Mouse (Mus musculus): ENCODE data around the gene Rnf212b. TPM values are rescaled to one million over a fixed set of nuclear protein-coding genes. Genes with fewer than 3 reads are reported as not detected.

Gene Rnf212b
- polyA plus RNA-seq, 1 experiment from 2014 or later: not detected

- H3K9ac ChIP-seq (ENCODE audit: low read length): no peak overlapping the region
- no peak overlapping the region for H3K27ac ChIP-seq (ENCODE audit: low read length)
- H3K4me3 ChIP-seq (replicated peaks; ENCODE audit: low read length): no peak overlapping the region
- H3K9me3 ChIP-seq (replicated peaks; ENCODE audit: control insufficient read depth, low read length): no peaks in the 10 kb centered on the region
- 86% methylated on average over 3 of the region's 3 CpGs for WGBS
- H3K4me1 ChIP-seq (ENCODE audit: control insufficient read depth, insufficient read depth, low read length): no peaks in the 10 kb centered on the region
- ATAC-seq (ENCODE audit: insufficient read depth, low FRiP score): no peak
- H3K27me3 ChIP-seq (ENCODE audit: control insufficient read depth, insufficient read depth, low read length): no peaks in the 10 kb centered on the region
- H3K4me2 ChIP-seq (ENCODE audit: low read depth, low read length): no peak overlapping the region
- no peaks in the 10 kb centered on the region for H3K36me3 ChIP-seq (ENCODE audit: control insufficient read depth, insufficient read depth, low read length)
Measured at GRCm38 (mm10) chr14:54809668-54810033, 4.3 kb upstream of the Rnf212b start.

- no peak for ATAC-seq (ENCODE audit: insufficient read depth, low FRiP score)
- no peaks in the 10 kb centered on the region for H3K4me1 ChIP-seq (ENCODE audit: control insufficient read depth, insufficient read depth, low read length)
- no peak overlapping the region for H3K4me2 ChIP-seq (ENCODE audit: low read depth, low read length)
- 52% methylated on average over 3 of the region's 3 CpGs for WGBS
- H3K36me3 ChIP-seq (ENCODE audit: control insufficient read depth, insufficient read depth, low read length): no peaks in the 10 kb centered on the region
- H3K9me3 ChIP-seq (replicated peaks; ENCODE audit: control insufficient read depth, low read length): no peaks in the 10 kb centered on the region
- no peak overlapping the region for H3K4me3 ChIP-seq (replicated peaks; ENCODE audit: low read length)
- H3K27ac ChIP-seq (ENCODE audit: low read length): no peak overlapping the region
- no peak overlapping the region for H3K9ac ChIP-seq (ENCODE audit: low read length)
- no peaks in the 10 kb centered on the region for H3K27me3 ChIP-seq (ENCODE audit: control insufficient read depth, insufficient read depth, low read length)
Measured at GRCm38 (mm10) chr14:54815737-54816136, 1.8 kb downstream of the Rnf212b start.

- Histone ChIP-seq H3K4me3 (replicated peaks; ENCODE audit: low read length) (no peak overlapping the region), H3K9me3 (replicated peaks; ENCODE audit: control insufficient read depth, low read length) (no peaks in the 10 kb centered on the region), H3K36me3 (ENCODE audit: control insufficient read depth, insufficient read depth, low read length) (no peaks in the 10 kb centered on the region), H3K27ac (ENCODE audit: low read length) (no peak overlapping the region), H3K27me3 (ENCODE audit: control insufficient read depth, insufficient read depth, low read length) (no peaks in the 10 kb centered on the region), H3K4me1 (ENCODE audit: control insufficient read depth, insufficient read depth, low read length) (no peaks in the 10 kb centered on the region), H3K4me2 (ENCODE audit: low read depth, low read length) (no peak overlapping the region), H3K9ac (ENCODE audit: low read length) (no peak overlapping the region)
- ATAC-seq (ENCODE audit: insufficient read depth, low FRiP score): no peak
- 52% methylated on average over 2 of the region's 2 CpGs for WGBS
Measured at GRCm38 (mm10) chr14:54817791-54818190, 3.9 kb downstream of the Rnf212b start.

GRCm38 (mm10) chr14:54822301-54822700 lies 8.4 kb downstream of the Rnf212b start:
- ATAC-seq (ENCODE audit: insufficient read depth, low FRiP score): no peak

GRCm38 (mm10) chr14:54823716-54824115 lies 9.8 kb downstream of the Rnf212b start:
- Histone ChIP-seq H3K36me3 (ENCODE audit: control insufficient read depth, insufficient read depth, low read length) (no peaks in the 10 kb centered on the region), H3K9ac (ENCODE audit: low read length) (no peak overlapping the region), H3K4me2 (ENCODE audit: low read depth, low read length) (no peak overlapping the region), H3K4me1 (ENCODE audit: control insufficient read depth, insufficient read depth, low read length) (no peaks in the 10 kb centered on the region), H3K4me3 (replicated peaks; ENCODE audit: low read length) (no peak overlapping the region), H3K27me3 (ENCODE audit: control insufficient read depth, insufficient read depth, low read length) (no peaks in the 10 kb centered on the region), H3K27ac (ENCODE audit: low read length) (no peak overlapping the region), H3K9me3 (replicated peaks; ENCODE audit: control insufficient read depth, low read length) (no peaks in the 10 kb centered on the region)
- no peak for ATAC-seq (ENCODE audit: insufficient read depth, low FRiP score)
- 66% methylated on average over 1 of the region's 1 CpGs for WGBS

More at GRCm38 (mm10) chr14:54822301-54822700, 8.4 kb downstream of the Rnf212b start:
- Histone ChIP-seq H3K9me3 (replicated peaks; ENCODE audit: control insufficient read depth, low read length) (no peaks in the 10 kb centered on the region), H3K27me3 (ENCODE audit: control insufficient read depth, insufficient read depth, low read length) (no peaks in the 10 kb centered on the region), H3K27ac (ENCODE audit: low read length) (no peak overlapping the region), H3K4me2 (ENCODE audit: low read depth, low read length) (no peak overlapping the region), H3K9ac (ENCODE audit: low read length) (no peak overlapping the region), H3K4me1 (ENCODE audit: control insufficient read depth, insufficient read depth, low read length) (no peaks in the 10 kb centered on the region), H3K4me3 (replicated peaks; ENCODE audit: low read length) (no peak overlapping the region), H3K36me3 (ENCODE audit: control insufficient read depth, insufficient read depth, low read length) (no peaks in the 10 kb centered on the region)
- WGBS: 66% methylated on average over 2 of the region's 2 CpGs

GRCm38 (mm10) chr14:54843461-54843860 lies 29.5 kb downstream of the Rnf212b start:
- Histone ChIP-seq H3K4me1 (ENCODE audit: control insufficient read depth, insufficient read depth, low read length) (no peaks in the 10 kb centered on the region), H3K4me3 (replicated peaks; ENCODE audit: low read length) (no peak overlapping the region), H3K27me3 (ENCODE audit: control insufficient read depth, insufficient read depth, low read length) (no peaks in the 10 kb centered on the region), H3K9me3 (replicated peaks; ENCODE audit: control insufficient read depth, low read length) (no peaks in the 10 kb centered on the region), H3K4me2 (ENCODE audit: low read depth, low read length) (no peak overlapping the region), H3K36me3 (ENCODE audit: control insufficient read depth, insufficient read depth, low read length) (no peaks in the 10 kb centered on the region), H3K9ac (ENCODE audit: low read length) (no peak overlapping the region), H3K27ac (ENCODE audit: low read length) (no peak overlapping the region)
- WGBS: 1% methylated on average over 4 of the region's 4 CpGs
- no peak for ATAC-seq (ENCODE audit: insufficient read depth, low FRiP score)

- ATAC-seq (ENCODE audit: insufficient read depth, low FRiP score): no peak
- Histone ChIP-seq H3K27ac (ENCODE audit: low read length) (no peak overlapping the region), H3K9me3 (replicated peaks; ENCODE audit: control insufficient read depth, low read length) (no peaks in the 10 kb centered on the region), H3K4me3 (replicated peaks; ENCODE audit: low read length) (no peak overlapping the region), H3K36me3 (ENCODE audit: control insufficient read depth, insufficient read depth, low read length) (0 out of 2 replicates have a peak, but pooled peaks cover 8% of the 10 kb centered on the region), H3K4me1 (ENCODE audit: control insufficient read depth, insufficient read depth, low read length) (no peaks in the 10 kb centered on the region), H3K4me2 (ENCODE audit: low read depth, low read length) (no peak overlapping the region), H3K27me3 (ENCODE audit: control insufficient read depth, insufficient read depth, low read length) (no peaks in the 10 kb centered on the region), H3K9ac (ENCODE audit: low read length) (no peak overlapping the region)
- 93% methylated on average over 3 of the region's 3 CpGs for WGBS
Measured at GRCm38 (mm10) chr14:54855726-54856125, 41.8 kb downstream of the Rnf212b start.

- ATAC-seq (ENCODE audit: insufficient read depth, low FRiP score): no peak
- Histone ChIP-seq H3K9me3 (replicated peaks; ENCODE audit: control insufficient read depth, low read length) (no peaks in the 10 kb centered on the region), H3K4me2 (ENCODE audit: low read depth, low read length) (no peak overlapping the region), H3K27me3 (ENCODE audit: control insufficient read depth, insufficient read depth, low read length) (no peaks in the 10 kb centered on the region), H3K4me3 (replicated peaks; ENCODE audit: low read length) (no peak overlapping the region), H3K4me1 (ENCODE audit: control insufficient read depth, insufficient read depth, low read length) (no peaks in the 10 kb centered on the region), H3K27ac (ENCODE audit: low read length) (no peak overlapping the region), H3K36me3 (ENCODE audit: control insufficient read depth, insufficient read depth, low read length) (0 out of 2 replicates have a peak, but pooled peaks cover 8% of the 10 kb centered on the region), H3K9ac (ENCODE audit: low read length) (no peak overlapping the region)
- 90% methylated on average over 7 of the region's 7 CpGs for WGBS
Measured at GRCm38 (mm10) chr14:54856703-54857102, 42.8 kb downstream of the Rnf212b start.

- Histone ChIP-seq H3K36me3 (ENCODE audit: control insufficient read depth, insufficient read depth, low read length) (0 out of 2 replicates have a peak, but pooled peaks cover 8% of the 10 kb centered on the region), H3K4me3 (replicated peaks; ENCODE audit: low read length) (no peak overlapping the region), H3K27ac (ENCODE audit: low read length) (no peak overlapping the region), H3K9me3 (replicated peaks; ENCODE audit: control insufficient read depth, low read length) (no peaks in the 10 kb centered on the region), H3K9ac (ENCODE audit: low read length) (no peak overlapping the region), H3K27me3 (ENCODE audit: control insufficient read depth, insufficient read depth, low read length) (no peaks in the 10 kb centered on the region), H3K4me1 (ENCODE audit: control insufficient read depth, insufficient read depth, low read length) (no peaks in the 10 kb centered on the region), H3K4me2 (ENCODE audit: low read depth, low read length) (no peak overlapping the region)
- WGBS: 89% methylated on average over 9 of the region's 9 CpGs
- no peak for ATAC-seq (ENCODE audit: insufficient read depth, low FRiP score)
Measured at GRCm38 (mm10) chr14:54857891-54858290, 44.0 kb downstream of the Rnf212b start.

GRCm38 (mm10) chr14:54860511-54860910 lies 46.6 kb downstream of the Rnf212b start:
- Histone ChIP-seq H3K4me2 (ENCODE audit: low read depth, low read length) (no peak overlapping the region), H3K36me3 (ENCODE audit: control insufficient read depth, insufficient read depth, low read length) (0 out of 2 replicates have a peak, but pooled peaks cover 8% of the 10 kb centered on the region), H3K4me3 (replicated peaks; ENCODE audit: low read length) (no peak overlapping the region), H3K9ac (ENCODE audit: low read length) (no peak overlapping the region), H3K9me3 (replicated peaks; ENCODE audit: control insufficient read depth, low read length) (no peaks in the 10 kb centered on the region), H3K27me3 (ENCODE audit: control insufficient read depth, insufficient read depth, low read length) (no peaks in the 10 kb centered on the region), H3K4me1 (ENCODE audit: control insufficient read depth, insufficient read depth, low read length) (no peaks in the 10 kb centered on the region), H3K27ac (ENCODE audit: low read length) (no peak overlapping the region)
- WGBS: 50% methylated on average over 2 of the region's 2 CpGs
- ATAC-seq (ENCODE audit: insufficient read depth, low FRiP score): no peak
